Mouse (Mus musculus) A20 (cell line): ENCODE measurements around the gene Rhbdd2.
A peak's percentile ranks its signal among the peaks of the same experiment; 100 is the strongest.

Experiments used
- DNase-seq: peaks from one replicate; pipeline ENCODE4 v3.0.0-alpha.2; 2011; ENCODE audit warnings: low read depth, low spot score

Gene Rhbdd2

GRCm38 (mm10) chr5:135645330-135645729, 12.9 kb downstream of the Rhbdd2 start:
- no peak for DNase-seq

GRCm38 (mm10) chr5:135646038-135646437, 13.6 kb downstream of the Rhbdd2 start:
- no peak for DNase-seq

- DNase-seq, result no peak
These were observed 16.3 kb downstream of the Rhbdd2 start for GRCm38 (mm10) chr5:135648461-135649308.

GRCm38 (mm10) chr5:135649309-135649633, 16.9 kb downstream of the Rhbdd2 start:
- DNase-seq, result no peak

- DNase-seq, result no peak
These were observed 19.1 kb downstream of the Rhbdd2 start for GRCm38 (mm10) chr5:135651536-135651935.

GRCm38 (mm10) chr5:135653209-135653608, 20.8 kb downstream of the Rhbdd2 start:
- DNase-seq, result no peak

- no peak for DNase-seq
These were observed 23.6 kb downstream of the Rhbdd2 start for GRCm38 (mm10) chr5:135656046-135656445.

GRCm38 (mm10) chr5:135657128-135657527, 24.7 kb downstream of the Rhbdd2 start:
- DNase-seq, result no peak

- DNase-seq, result no peak
These were observed 25.4 kb downstream of the Rhbdd2 start for GRCm38 (mm10) chr5:135657703-135658373.

GRCm38 (mm10) chr5:135659956-135660355, 27.5 kb downstream of the Rhbdd2 start:
- DNase-seq, result no peak

GRCm38 (mm10) chr5:135660535-135660934, 28.1 kb downstream of the Rhbdd2 start:
- no peak for DNase-seq

GRCm38 (mm10) chr5:135666890-135667289, 34.5 kb downstream of the Rhbdd2 start:
- DNase-seq, result no peak

- no peak for DNase-seq
These were observed 35.7 kb downstream of the Rhbdd2 start for GRCm38 (mm10) chr5:135668071-135668470.

GRCm38 (mm10) chr5:135669741-135670275, 37.4 kb downstream of the Rhbdd2 start, which contains the start of gene Por:
Por (plus strand) TSS chr5:135670033.
- peak; percentile 55 for DNase-seq

GRCm38 (mm10) chr5:135670881-135671280, 38.5 kb downstream of the Rhbdd2 start:
- DNase-seq, result no peak

GRCm38 (mm10) chr5:135672509-135672908, 40.1 kb downstream of the Rhbdd2 start:
- no peak for DNase-seq

- no peak for DNase-seq
These were observed 40.6 kb downstream of the Rhbdd2 start for GRCm38 (mm10) chr5:135672980-135673379.

- DNase-seq, result no peak
These were observed 41.9 kb downstream of the Rhbdd2 start for GRCm38 (mm10) chr5:135674349-135674775.

- no peak for DNase-seq
These were observed 42.4 kb downstream of the Rhbdd2 start for GRCm38 (mm10) chr5:135674821-135675220.

GRCm38 (mm10) chr5:135676696-135677095, 44.3 kb downstream of the Rhbdd2 start:
- no peak for DNase-seq

GRCm38 (mm10) chr5:135677251-135677650, 44.8 kb downstream of the Rhbdd2 start:
- no peak for DNase-seq

GRCm38 (mm10) chr5:135678481-135678880, 46.1 kb downstream of the Rhbdd2 start:
- DNase-seq, result no peak
